Mouse (Mus musculus): Measurements from ENCODE around the gene Nepn.

The Nepn gene

DNA sequence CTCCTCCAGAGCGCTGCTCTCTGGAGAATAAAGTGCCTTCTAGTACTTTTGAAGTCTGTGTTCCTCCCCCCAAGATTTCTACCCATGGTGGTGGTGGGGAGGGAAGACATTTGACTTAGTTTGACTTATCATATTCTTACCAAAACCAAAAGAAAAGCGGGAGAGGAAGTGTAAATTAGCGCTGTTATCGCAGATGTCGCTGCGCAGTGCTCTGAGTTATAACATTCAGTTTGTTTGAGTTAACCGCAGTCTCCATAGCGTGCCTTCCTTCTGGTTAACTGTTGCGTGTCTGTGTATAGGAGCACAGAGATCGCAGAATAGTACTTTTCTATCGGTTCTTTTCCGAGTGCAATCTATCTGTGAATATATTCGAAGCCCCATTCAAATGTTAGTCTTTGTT is 16.4 kb downstream of the Nepn start:
- no peak for DNase-seq (ENCODE audit: low spot score)

- no peak for DNase-seq (ENCODE audit: low spot score)
Observed at GRCm38 (mm10) chr10:52407526-52407925, 18.8 kb downstream of the Nepn start.

- no peak for DNase-seq (ENCODE audit: low spot score)
Observed at GRCm38 (mm10) chr10:52415020-52415419, 26.2 kb downstream of the Nepn start.

DNA sequence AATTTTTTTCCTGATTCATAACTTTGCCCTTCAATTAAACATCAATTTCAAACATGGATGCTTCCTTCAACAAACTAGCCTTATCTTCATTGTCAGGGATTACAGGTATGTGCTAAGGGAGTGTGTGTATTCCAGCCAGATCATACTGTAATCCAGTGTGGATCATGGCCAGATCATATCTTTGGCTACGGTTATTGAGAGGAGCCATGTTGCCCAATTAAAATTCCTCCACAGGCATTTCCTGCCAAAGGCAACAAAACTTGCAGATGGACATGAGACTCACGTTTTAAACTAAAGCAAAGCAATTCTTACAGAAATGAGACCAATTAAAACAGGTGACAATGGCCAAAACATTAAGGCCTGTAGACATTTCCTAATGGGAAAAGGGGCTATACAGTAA is 27.7 kb downstream of the Nepn start:
- DNase-seq (ENCODE audit: low spot score): no peak

DNA sequence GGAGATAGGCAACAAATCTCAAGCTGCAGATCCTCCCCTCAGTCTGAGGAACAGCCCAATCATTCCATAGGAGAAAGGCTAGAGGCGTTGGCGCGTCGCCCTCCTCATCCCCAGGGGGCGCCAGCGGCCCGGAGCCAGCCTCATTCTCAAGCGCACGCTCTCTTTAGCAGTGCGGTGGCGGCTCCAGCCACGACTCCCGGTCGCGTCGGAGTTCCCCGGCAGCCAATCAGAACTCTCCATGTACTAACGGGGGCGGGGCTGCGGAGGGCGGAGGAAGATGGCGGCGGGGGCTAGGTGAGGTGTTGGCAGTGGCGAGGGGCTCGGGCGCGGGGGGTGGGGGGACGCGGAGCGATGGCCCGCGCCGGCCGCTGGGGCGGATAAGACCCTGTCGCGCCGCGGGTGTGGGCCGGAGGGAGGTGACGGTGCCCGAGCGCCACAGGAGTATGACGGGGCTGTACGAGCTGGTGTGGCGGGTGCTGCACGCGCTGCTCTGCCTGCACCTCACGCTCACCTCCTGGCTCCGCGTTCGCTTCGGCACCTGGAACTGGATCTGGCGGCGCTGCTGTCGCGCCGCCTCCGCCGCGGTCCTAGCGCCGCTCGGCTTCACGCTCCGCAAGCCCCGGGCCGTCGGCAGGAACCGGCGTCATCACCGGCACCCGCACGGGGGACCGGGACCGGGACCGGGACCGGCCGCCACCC is 28.7 kb downstream of the Nepn start, which contains the start of gene Nus1:
TSS of gene Nus1 (plus strand) at position 249 of the 699 bp plus-strand sequence.
- peak; percentile 94 for DNase-seq (ENCODE audit: low spot score)

GRCm38 (mm10) chr10:52417998-52418860 is 29.5 kb downstream of the Nepn start:
- no peak for DNase-seq (ENCODE audit: low spot score)

- no peak for DNase-seq (ENCODE audit: low spot score)
Observed at GRCm38 (mm10) chr10:52418931-52419330, 30.2 kb downstream of the Nepn start.

GRCm38 (mm10) chr10:52419402-52419801 is 30.6 kb downstream of the Nepn start:
- no peak for DNase-seq (ENCODE audit: low spot score)

- no peak for DNase-seq (ENCODE audit: low spot score)
Observed at GRCm38 (mm10) chr10:52420526-52420925, 31.8 kb downstream of the Nepn start.

GRCm38 (mm10) chr10:52421716-52422115 is 32.9 kb downstream of the Nepn start:
- no peak for DNase-seq (ENCODE audit: low spot score)

DNA sequence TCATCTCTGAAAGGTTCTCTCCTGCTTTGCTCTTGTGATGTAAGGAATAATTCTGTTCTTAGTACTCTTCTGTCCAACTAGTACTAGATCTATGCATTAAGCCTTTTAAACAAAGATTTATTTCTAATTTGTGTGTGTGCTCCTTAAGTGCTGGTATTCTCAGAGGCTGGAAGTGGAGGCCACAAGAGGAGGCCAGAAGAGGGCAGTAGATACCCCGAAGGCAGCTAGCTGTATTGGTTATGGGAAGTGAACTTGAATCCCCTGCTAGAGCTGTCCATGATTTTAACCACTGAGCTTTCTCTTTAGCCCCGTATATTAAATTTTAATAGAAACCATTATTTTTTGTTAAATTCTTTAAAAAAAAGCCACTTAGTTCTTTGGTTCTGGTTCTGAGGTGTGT is 34.3 kb downstream of the Nepn start:
- DNase-seq (ENCODE audit: low spot score): no peak

DNA sequence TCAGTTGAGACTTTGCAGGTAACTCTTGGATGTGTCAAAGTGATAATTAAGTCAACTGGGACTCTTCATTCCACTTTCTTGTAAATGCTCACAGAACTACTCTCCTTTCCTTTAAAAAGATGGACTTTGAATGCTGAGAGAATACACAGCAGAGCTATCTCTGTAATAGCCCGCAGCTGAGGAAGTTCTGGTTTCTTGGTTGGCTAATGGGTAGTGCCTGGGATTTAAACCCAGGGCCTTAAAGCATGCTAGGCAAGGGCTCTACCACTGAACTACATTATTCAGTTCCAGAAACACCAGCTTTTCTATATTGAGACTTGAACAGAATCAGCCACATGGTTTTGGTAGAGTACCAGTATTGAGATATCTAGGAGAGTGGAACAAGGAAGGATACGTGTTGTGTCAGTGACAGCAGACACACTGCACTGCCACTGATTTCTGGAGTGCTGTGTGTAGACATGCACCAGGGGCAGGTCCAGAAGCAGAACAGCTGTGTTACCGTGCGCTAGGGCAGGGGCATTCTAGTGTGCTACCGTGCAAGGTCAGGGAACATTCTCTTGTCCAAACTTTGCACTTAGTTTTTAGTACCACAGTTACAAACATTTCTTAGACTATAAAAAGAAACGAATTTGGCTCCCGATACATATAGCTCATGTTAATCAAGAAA is 37.7 kb downstream of the Nepn start:
- DNase-seq (ENCODE audit: low spot score): no peak

GRCm38 (mm10) chr10:52427634-52428415 is 39.1 kb downstream of the Nepn start:
- no peak for DNase-seq (ENCODE audit: low spot score)

DNA sequence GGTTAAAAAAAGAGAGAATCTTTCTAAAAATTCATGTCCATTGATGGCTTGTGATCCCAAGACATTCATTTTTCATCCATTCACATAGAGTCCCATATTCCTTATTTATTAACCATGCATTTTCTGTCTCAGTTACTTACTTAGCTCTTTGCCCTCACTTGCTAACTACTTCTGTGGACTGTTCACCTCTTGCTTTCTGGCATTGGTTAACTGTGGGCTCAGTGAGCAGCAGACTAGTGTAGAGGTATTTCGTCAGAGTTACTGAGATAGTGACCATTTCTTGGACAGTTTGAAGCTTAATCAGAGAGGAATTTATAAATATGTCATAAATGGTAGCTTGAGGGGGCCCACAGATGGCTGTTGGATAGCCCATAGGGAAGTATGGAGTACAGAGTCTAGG is 42.2 kb downstream of the Nepn start:
- DNase-seq (ENCODE audit: low spot score): no peak

DNA sequence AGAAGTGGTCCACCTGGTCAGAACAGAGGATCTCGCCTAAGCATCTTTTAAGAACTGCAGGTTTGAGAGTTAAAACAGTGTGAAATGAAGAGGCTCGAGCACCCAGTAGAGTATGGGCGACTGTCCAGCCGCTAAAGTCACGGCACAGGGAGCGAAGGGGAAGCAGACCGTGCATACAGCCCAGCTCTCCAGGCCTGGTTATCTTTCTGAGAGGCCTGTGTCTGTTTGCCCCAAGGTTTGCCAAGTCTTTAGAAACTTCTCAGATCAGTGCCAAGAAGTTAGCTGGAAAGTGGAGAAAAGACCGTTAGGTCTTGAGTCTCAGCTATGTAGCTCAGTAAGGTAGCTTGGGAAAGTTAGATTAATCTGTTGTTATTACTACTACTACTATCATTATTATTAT is 46.1 kb downstream of the Nepn start:
- no peak for DNase-seq (ENCODE audit: low spot score)

Measured in ovary, adult 18-20 months (tissue).